Mouse (Mus musculus) Muller cell, postnatal 12 days (primary cell): ENCODE measurements around the gene Hmgb4.

Experiments
- DNase-seq: peaks from one replicate; pipeline ENCODE4 v3.0.0-alpha.2; 2015; ENCODE audit errors: inconsistent ontology term

Hmgb4 gene

GRCm38 (mm10) chr4:128260907-128261560, at the start of gene Hmgb4:
Gene Hmgb4 (minus strand): TSS chr4:128260957.
- no peak for DNase-seq

GRCm38 (mm10) chr4:128306011-128306410, 45.3 kb upstream of the Hmgb4 start:
- no peak for DNase-seq

DNA sequence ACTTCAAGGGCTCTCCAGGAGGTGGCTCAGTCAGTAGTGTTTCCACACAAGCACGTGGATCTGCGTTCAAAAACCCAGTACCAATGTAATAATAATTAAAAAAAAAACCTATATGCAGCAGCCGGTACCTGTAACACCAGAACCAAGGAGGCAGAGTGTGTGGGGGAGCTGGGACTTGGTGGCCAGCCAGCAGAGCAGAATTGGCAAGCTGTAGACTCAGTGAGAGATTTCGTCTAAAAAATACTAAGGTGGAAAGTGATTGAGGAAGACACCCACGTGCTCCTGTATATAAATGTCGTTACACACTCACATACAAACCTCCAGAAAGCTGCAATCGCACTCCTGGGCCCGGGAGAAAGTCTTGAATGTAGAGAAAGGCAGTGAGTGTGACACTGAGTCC, 43.3 kb upstream of the Hmgb4 start:
- DNase-seq, result no peak

- no peak for DNase-seq
Observed at GRCm38 (mm10) chr4:128288095-128288494, 27.3 kb upstream of the Hmgb4 start.

GRCm38 (mm10) chr4:128285009-128285408, 24.3 kb upstream of the Hmgb4 start:
- no peak for DNase-seq

DNA sequence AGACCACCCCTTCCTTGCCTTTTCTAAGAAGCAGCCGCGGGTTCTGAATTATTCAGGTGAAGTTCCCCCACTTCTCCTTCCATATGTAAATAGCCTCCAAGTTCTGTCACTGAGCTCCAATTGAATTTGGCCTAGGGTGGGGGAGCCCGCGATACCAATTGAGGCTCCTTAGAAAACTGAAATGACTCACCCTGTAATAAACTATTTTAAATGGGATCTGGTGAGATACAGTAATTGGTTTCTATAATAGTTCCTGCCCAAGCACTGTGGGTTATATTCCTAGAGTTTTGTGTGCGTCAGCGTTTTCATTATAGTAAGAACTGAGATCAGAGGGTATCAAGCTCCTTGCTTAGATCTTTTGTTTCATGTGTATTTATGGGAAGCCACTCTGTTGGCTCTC, 14.8 kb upstream of the Hmgb4 start:
- no peak for DNase-seq

GRCm38 (mm10) chr4:128275116-128275515, 14.4 kb upstream of the Hmgb4 start:
- DNase-seq, result no peak

DNA sequence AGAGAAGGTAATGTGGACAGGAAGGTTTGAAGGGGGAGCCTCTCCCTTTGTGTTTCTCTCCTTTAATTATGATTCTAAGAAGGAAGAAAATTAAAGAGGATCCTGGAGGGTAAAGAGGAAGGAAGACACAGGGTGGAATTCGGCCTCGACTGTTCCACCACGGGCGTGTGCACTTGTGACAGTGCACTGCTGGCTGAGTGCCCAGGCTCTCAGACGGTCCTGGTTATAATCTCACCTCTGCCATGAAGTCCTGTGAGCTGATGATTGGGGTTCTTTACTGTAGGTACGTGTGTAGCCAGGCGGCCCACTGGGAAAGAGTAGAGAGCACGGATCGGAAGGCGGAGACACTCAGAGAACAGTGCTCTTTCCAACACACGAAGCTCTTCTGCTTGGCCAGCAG, 12.4 kb upstream of the Hmgb4 start:
- no peak for DNase-seq

GRCm38 (mm10) chr4:128272501-128272900, 11.7 kb upstream of the Hmgb4 start:
- DNase-seq, result no peak

GRCm38 (mm10) chr4:128270931-128271330, 10.2 kb upstream of the Hmgb4 start:
- no peak for DNase-seq

DNA sequence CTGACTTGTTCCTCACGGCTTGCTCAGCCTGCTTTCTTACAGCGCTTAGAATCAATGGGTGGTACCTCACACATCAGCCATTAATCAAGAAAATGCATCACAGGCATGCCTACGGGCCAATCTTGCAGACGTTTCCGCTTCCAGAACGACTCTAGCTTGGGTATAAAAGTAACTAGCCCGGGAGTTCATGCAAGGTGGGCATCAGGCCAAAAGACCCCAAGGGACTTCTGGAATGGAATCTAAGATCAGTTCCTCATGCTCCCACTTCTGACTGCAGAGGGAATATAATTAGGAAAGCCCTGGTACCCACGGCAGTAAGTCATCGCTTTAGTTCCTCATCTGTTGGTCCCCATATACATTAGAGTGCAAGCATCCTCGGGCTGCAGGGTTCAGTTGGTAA, 9.4 kb upstream of the Hmgb4 start:
- DNase-seq, result no peak

GRCm38 (mm10) chr4:128269261-128269875, 8.6 kb upstream of the Hmgb4 start:
- no peak for DNase-seq

DNA sequence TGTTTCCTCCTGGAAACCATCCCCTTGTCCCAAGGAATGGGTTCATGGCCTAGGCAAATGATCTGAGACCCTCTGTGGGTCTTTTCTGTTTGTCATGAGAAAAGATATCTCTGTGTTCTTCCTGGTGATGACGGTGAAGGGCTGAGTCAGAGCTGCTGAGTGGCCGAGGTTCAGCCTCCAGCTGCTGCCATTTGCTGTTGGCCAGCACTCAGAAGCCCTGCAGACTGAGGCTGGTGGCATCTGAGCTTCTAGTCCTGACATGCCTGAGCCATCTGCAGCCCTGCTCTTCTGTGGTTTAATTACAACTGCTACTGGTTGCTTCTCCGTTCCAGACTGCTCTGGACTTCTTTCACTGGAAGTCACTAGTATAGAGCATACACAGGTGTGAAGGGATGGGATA, 4.6 kb upstream of the Hmgb4 start:
- no peak for DNase-seq

DNA sequence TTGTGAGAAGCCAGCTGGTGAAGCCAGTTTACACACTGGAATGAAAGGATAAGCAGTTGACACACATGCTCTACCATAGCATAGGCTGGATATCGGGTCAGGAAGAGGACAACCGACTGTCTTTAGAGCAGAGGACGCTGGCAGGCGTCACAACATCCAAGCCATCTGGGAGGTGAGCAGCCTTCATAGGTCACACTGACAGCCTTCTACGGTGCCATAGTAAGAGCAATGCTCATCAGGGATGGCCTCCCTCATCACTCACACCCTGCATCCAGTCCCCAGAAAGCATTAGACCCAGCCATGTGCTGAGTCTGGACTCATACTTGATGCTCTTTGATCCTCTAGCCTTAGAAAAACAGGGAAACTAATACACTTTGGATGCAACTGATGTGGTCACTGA, 3.7 kb upstream of the Hmgb4 start:
- no peak for DNase-seq

GRCm38 (mm10) chr4:128259211-128259610, 1.5 kb downstream of the Hmgb4 start:
- DNase-seq, result no peak

GRCm38 (mm10) chr4:128248676-128249075, 12.1 kb downstream of the Hmgb4 start:
- peak; percentile 22 for DNase-seq

GRCm38 (mm10) chr4:128245201-128245600, 15.6 kb downstream of the Hmgb4 start:
- no peak for DNase-seq

- no peak for DNase-seq
Observed at GRCm38 (mm10) chr4:128241854-128242356, 18.9 kb downstream of the Hmgb4 start.

GRCm38 (mm10) chr4:128241075-128241853, 19.5 kb downstream of the Hmgb4 start:
- peak; percentile 15 for DNase-seq

GRCm38 (mm10) chr4:128239113-128239512, 21.6 kb downstream of the Hmgb4 start:
- no peak for DNase-seq

DNA sequence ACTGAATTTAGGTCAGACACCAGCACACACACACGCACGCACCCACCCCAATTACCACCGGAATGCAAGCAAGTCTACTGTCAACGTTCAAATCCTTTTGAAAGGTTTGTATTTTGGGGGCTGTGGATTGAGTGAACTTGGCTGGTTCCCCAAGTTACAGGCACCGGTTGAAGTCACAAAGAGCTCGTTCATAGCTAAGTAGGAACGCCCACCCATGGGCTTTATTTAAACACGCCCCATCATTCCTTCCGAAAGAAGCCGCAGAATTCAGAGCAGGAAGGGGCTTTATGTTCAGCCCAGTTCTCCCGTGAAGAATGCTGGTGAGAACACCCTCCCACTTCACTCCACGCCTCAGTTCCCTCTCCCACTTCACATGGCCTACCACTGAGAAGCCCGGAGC, 27.3 kb downstream of the Hmgb4 start:
- DNase-seq, result peak; percentile 62
